Mouse (Mus musculus) cerebellum, adult 2 months (tissue): ENCODE measurements around the gene Zfp990.
"Not testable (repeated sequence)": the region's sequence is repeated elsewhere in the genome, so short reads cannot be mapped to it uniquely, and the experiment has no call there.

ENCODE experiments used
- CTCF ChIP-seq: fragments of 200-500 bp; IDR thresholded peaks from 2 replicates; pipeline ENCODE4 v1.5.1; 2011; ENCODE audit warnings: low read depth, mild to moderate bottlenecking, control low read depth, low read length, moderate library complexity, borderline replicate concordance; ENCODE audit not compliant: insufficient read depth
- POLR2A ChIP-seq: fragments of 200-500 bp; IDR thresholded peaks from 2 replicates; pipeline ENCODE4 v1.6.1; 2011; ENCODE audit warnings: low read length, control low read depth, borderline replicate concordance; ENCODE audit not compliant: insufficient read depth

DNA sequence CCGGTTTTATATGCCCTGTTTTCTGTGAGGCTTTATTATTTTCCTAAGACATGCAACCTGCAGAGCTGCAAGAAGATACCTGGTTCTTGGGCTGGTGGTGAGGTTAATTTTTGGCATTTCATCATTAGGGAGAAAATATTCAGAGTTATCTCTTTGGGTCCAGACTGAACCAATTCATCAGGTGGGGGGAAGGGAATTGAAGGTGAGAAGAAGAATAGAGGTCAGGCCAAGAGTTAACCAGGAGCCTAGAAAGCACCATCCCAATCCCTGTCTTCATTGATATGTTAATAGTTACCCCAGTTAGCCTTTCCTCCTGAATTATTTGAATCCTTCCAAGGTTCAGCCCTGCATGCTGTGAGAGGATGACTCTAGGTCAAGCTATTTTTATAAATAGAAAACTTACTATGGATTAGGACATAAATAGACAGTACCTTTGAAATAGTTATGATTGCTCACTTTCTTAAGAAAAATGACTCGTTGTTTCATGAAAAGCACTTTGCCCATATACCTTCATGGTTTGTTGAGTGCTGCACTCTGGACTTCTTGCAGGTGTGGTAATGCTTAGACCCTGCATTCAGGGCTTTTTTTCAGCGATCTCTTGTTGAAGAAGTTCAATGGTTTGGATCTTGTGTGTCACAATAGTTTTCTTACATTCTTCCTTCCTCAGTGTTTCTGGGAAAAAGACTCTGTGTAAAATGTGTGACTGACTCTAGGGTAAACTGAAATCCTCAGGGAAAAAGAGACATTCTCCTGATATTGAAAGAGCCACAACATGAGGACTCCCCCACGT is 5.4 kb downstream of the Zfp990 start:
- not testable (repeated sequence) for TF ChIP-seq CTCF, POLR2A
